Mouse (Mus musculus): ENCODE measurements around the gene Adssl1. TPM values are rescaled to one million over a fixed set of nuclear protein-coding genes. Genes with fewer than 3 reads are reported as not detected.

Gene Adssl1
- polyA plus RNA-seq, 1 experiment from 2014 or later, result 26.5 TPM

DNA sequence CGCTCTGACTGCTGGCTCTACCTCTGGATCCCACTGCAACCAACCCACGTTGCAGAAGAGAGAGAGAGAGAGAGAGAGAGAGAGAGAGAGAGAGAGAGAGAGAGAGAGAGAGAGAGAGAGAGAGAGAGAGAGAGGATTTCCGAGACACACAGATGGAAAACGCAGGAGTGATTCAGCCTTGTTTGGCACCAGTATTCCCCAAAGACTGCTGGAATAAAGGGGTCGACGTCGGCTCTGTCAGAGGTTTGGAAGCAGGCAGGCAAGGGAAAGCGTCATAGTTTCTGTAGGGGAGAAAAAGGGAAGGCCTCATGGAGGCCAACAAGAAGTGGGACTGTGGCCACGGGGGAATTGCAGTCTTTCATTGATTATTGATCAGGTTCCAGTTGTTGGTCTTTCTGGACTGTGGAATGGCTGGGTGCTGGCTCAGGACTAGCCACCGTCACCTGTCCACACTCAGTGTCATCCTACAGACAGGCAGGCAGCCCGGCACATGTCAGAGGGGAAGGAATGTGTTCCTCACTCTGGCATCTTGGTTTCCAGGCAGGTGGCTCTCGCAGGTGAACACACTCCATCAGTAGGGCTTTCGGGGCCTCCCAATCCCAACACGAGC, 22.8 kb upstream of the Adssl1 start:
- no peak for DNase-seq (ENCODE audit: low spot score)
- ATAC-seq (ENCODE audit: low read depth), result no peak
- Histone ChIP-seq H3K4me1 (ENCODE audit: control insufficient read depth, insufficient read depth, low read length) (peaks cover 34% of the 10 kb centered on the region), H3K9ac (ENCODE audit: low read depth, low read length) (no peak overlapping the region), H3K27ac (replicated peaks; ENCODE audit: low read depth, low read length) (no peak overlapping the region), H3K4me3 (ENCODE audit: low read depth, low read length) (no peak overlapping the region), H3K27me3 (replicated peaks; ENCODE audit: control insufficient read depth, insufficient read depth, low read length) (no peaks in the 10 kb centered on the region), H3K36me3 (ENCODE audit: control insufficient read depth, insufficient read depth, low read length) (no peaks in the 10 kb centered on the region; the same call in 1 of the 2 replicates), H3K9me3 (ENCODE audit: control insufficient read depth, low read length) (no peaks in the 10 kb centered on the region), H3K4me2 (ENCODE audit: low read depth, low read length) (no peak overlapping the region)
- WGBS, result 68% methylated on average over 14 of the region's 14 CpGs

GRCm38 (mm10) chr12:112597618-112598017, 22.2 kb upstream of the Adssl1 start:
- H3K27me3 ChIP-seq (replicated peaks; ENCODE audit: control insufficient read depth, insufficient read depth, low read length), result no peaks in the 10 kb centered on the region
- 86% methylated on average over 8 of the region's 8 CpGs for WGBS
- no peak for ATAC-seq (ENCODE audit: low read depth)
- H3K27ac ChIP-seq (replicated peaks; ENCODE audit: low read depth, low read length), result no peak overlapping the region
- H3K4me1 ChIP-seq (ENCODE audit: control insufficient read depth, insufficient read depth, low read length), result peaks cover 34% of the 10 kb centered on the region
- peaks cover 3% of the 10 kb centered on the region; the same call in 1 of the 2 replicates for H3K36me3 ChIP-seq (ENCODE audit: control insufficient read depth, insufficient read depth, low read length)
- no peak overlapping the region for H3K9ac ChIP-seq (ENCODE audit: low read depth, low read length)
- no peak overlapping the region for H3K4me3 ChIP-seq (ENCODE audit: low read depth, low read length)
- no peak overlapping the region for H3K4me2 ChIP-seq (ENCODE audit: low read depth, low read length)
- H3K9me3 ChIP-seq (ENCODE audit: control insufficient read depth, low read length), result no peaks in the 10 kb centered on the region
- no peak for DNase-seq (ENCODE audit: low spot score)

- ATAC-seq (ENCODE audit: low read depth) (no peak), DNase-seq (ENCODE audit: low spot score) (no peak)
- H3K4me2 ChIP-seq (ENCODE audit: low read depth, low read length), result no peak overlapping the region
- WGBS, result 35% methylated on average over 4 of the region's 4 CpGs
- H3K27ac ChIP-seq (replicated peaks; ENCODE audit: low read depth, low read length), result no peak overlapping the region
- peaks cover 22% of the 10 kb centered on the region for H3K4me1 ChIP-seq (ENCODE audit: control insufficient read depth, insufficient read depth, low read length)
- H3K9ac ChIP-seq (ENCODE audit: low read depth, low read length), result no peak overlapping the region
- no peaks in the 10 kb centered on the region for H3K9me3 ChIP-seq (ENCODE audit: control insufficient read depth, low read length)
- H3K27me3 ChIP-seq (replicated peaks; ENCODE audit: control insufficient read depth, insufficient read depth, low read length), result no peaks in the 10 kb centered on the region
- no peak overlapping the region for H3K4me3 ChIP-seq (ENCODE audit: low read depth, low read length)
- peaks cover 14% of the 10 kb centered on the region; the same call in 1 of the 2 replicates for H3K36me3 ChIP-seq (ENCODE audit: control insufficient read depth, insufficient read depth, low read length)
Observed at GRCm38 (mm10) chr12:112599198-112599597, 20.6 kb upstream of the Adssl1 start.

GRCm38 (mm10) chr12:112599942-112600611, 19.8 kb upstream of the Adssl1 start:
- H3K27me3 ChIP-seq (replicated peaks; ENCODE audit: control insufficient read depth, insufficient read depth, low read length), result no peaks in the 10 kb centered on the region
- ATAC-seq (ENCODE audit: low read depth) (no peak), DNase-seq (ENCODE audit: low spot score) (no peak)
- H3K4me3 ChIP-seq (ENCODE audit: low read depth, low read length), result no peak overlapping the region
- no peaks in the 10 kb centered on the region for H3K9me3 ChIP-seq (ENCODE audit: control insufficient read depth, low read length)
- peaks cover 13% of the 10 kb centered on the region for H3K4me1 ChIP-seq (ENCODE audit: control insufficient read depth, insufficient read depth, low read length)
- no peak overlapping the region for H3K9ac ChIP-seq (ENCODE audit: low read depth, low read length)
- peaks cover 18% of the 10 kb centered on the region; the same call in 1 of the 2 replicates for H3K36me3 ChIP-seq (ENCODE audit: control insufficient read depth, insufficient read depth, low read length)
- WGBS, result 80% methylated on average over 30 of the region's 30 CpGs
- H3K27ac ChIP-seq (replicated peaks; ENCODE audit: low read depth, low read length), result no peak overlapping the region
- H3K4me2 ChIP-seq (ENCODE audit: low read depth, low read length), result no peak overlapping the region

- no peaks in the 10 kb centered on the region for H3K27me3 ChIP-seq (replicated peaks; ENCODE audit: control insufficient read depth, insufficient read depth, low read length)
- H3K4me3 ChIP-seq (ENCODE audit: low read depth, low read length), result no peak overlapping the region
- H3K9me3 ChIP-seq (ENCODE audit: control insufficient read depth, low read length), result no peaks in the 10 kb centered on the region
- no peak for ATAC-seq (ENCODE audit: low read depth)
- H3K9ac ChIP-seq (ENCODE audit: low read depth, low read length), result no peak overlapping the region
- no peaks in the 10 kb centered on the region for H3K4me1 ChIP-seq (ENCODE audit: control insufficient read depth, insufficient read depth, low read length)
- peaks cover 34% of the 10 kb centered on the region; the same call in 1 of the 2 replicates for H3K36me3 ChIP-seq (ENCODE audit: control insufficient read depth, insufficient read depth, low read length)
- WGBS, result 90% methylated on average over 3 of the region's 5 CpGs
- H3K4me2 ChIP-seq (ENCODE audit: low read depth, low read length), result no peak overlapping the region
- DNase-seq (ENCODE audit: low spot score), result no peak
- H3K27ac ChIP-seq (replicated peaks; ENCODE audit: low read depth, low read length), result no peak overlapping the region
Observed at GRCm38 (mm10) chr12:112604022-112604421, 15.8 kb upstream of the Adssl1 start.

GRCm38 (mm10) chr12:112604709-112605649, 14.9 kb upstream of the Adssl1 start:
- H3K27ac ChIP-seq (replicated peaks; ENCODE audit: low read depth, low read length), result no peak overlapping the region
- DNase-seq (ENCODE audit: low spot score), result peak; percentile 73
- H3K4me1 ChIP-seq (ENCODE audit: control insufficient read depth, insufficient read depth, low read length), result no peaks in the 10 kb centered on the region
- H3K36me3 ChIP-seq (ENCODE audit: control insufficient read depth, insufficient read depth, low read length), result peaks cover 43% of the 10 kb centered on the region; the same call in 1 of the 2 replicates
- no peak overlapping the region for H3K4me2 ChIP-seq (ENCODE audit: low read depth, low read length)
- H3K9ac ChIP-seq (ENCODE audit: low read depth, low read length), result 0 out of 2 replicates have a peak overlapping the region, but pooled peaks have one; percentile 19
- H3K4me3 ChIP-seq (ENCODE audit: low read depth, low read length), result no peak overlapping the region
- no peaks in the 10 kb centered on the region for H3K27me3 ChIP-seq (replicated peaks; ENCODE audit: control insufficient read depth, insufficient read depth, low read length)
- ATAC-seq (ENCODE audit: low read depth), result peak; percentile 74
- 61% methylated on average over 20 of the region's 20 CpGs for whole genome bisulfite sequencing
- no peaks in the 10 kb centered on the region for H3K9me3 ChIP-seq (ENCODE audit: control insufficient read depth, low read length)

- Histone ChIP-seq H3K27me3 (replicated peaks; ENCODE audit: control insufficient read depth, insufficient read depth, low read length) (no peaks in the 10 kb centered on the region), H3K36me3 (ENCODE audit: control insufficient read depth, insufficient read depth, low read length) (peaks cover 50% of the 10 kb centered on the region; the same call in 1 of the 2 replicates), H3K9me3 (ENCODE audit: control insufficient read depth, low read length) (no peaks in the 10 kb centered on the region), H3K27ac (replicated peaks; ENCODE audit: low read depth, low read length) (no peak overlapping the region), H3K4me3 (ENCODE audit: low read depth, low read length) (no peak overlapping the region), H3K9ac (ENCODE audit: low read depth, low read length) (no peak overlapping the region), H3K4me1 (ENCODE audit: control insufficient read depth, insufficient read depth, low read length) (no peaks in the 10 kb centered on the region), H3K4me2 (ENCODE audit: low read depth, low read length) (no peak overlapping the region)
- 46% methylated on average over 6 of the region's 6 CpGs for WGBS
- peak; percentile 75 for ATAC-seq (ENCODE audit: low read depth)
- DNase-seq (ENCODE audit: low spot score), result no peak
Observed at GRCm38 (mm10) chr12:112605766-112606165, 14.1 kb upstream of the Adssl1 start.

DNA sequence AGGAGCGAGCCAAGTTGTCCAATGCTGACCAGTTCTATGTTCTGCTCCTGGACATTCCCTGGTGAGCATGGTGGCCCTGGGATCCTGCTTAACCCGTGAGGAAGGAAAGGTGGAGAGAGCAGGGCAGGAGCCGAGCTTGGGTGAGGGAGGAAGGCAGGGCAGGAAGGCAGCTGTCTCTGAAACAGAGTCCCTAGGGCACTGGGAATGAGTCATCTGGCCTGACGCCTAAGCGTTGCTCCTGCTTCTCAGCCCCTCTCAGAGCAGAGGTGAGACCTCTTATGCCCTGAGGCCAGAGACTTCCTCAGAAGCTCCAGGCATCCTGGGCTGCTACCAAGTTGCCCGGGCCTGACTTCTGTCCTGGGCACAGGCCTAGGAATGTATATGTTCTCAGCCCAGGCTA, 12.8 kb upstream of the Adssl1 start:
- H3K27ac ChIP-seq (replicated peaks; ENCODE audit: low read depth, low read length), result no peak overlapping the region
- no peak overlapping the region for H3K9ac ChIP-seq (ENCODE audit: low read depth, low read length)
- DNase-seq (ENCODE audit: low spot score), result no peak
- no peak for ATAC-seq (ENCODE audit: low read depth)
- H3K4me3 ChIP-seq (ENCODE audit: low read depth, low read length), result no peak overlapping the region
- H3K36me3 ChIP-seq (ENCODE audit: control insufficient read depth, insufficient read depth, low read length), result peaks cover 56% of the 10 kb centered on the region; the same call in 1 of the 2 replicates
- H3K4me2 ChIP-seq (ENCODE audit: low read depth, low read length), result no peak overlapping the region
- no peaks in the 10 kb centered on the region for H3K27me3 ChIP-seq (replicated peaks; ENCODE audit: control insufficient read depth, insufficient read depth, low read length)
- no peaks in the 10 kb centered on the region for H3K4me1 ChIP-seq (ENCODE audit: control insufficient read depth, insufficient read depth, low read length)
- 58% methylated on average over 4 of the region's 6 CpGs for WGBS
- H3K9me3 ChIP-seq (ENCODE audit: control insufficient read depth, low read length), result no peaks in the 10 kb centered on the region
